Mouse (Mus musculus) thymus, adult 18-20 months (tissue): ENCODE results near the gene Ccl24.
"Not testable (repeated sequence)": the region's sequence is repeated elsewhere in the genome, so short reads cannot be mapped to it uniquely, and the experiment has no call there.

Source experiments
- DNase-seq, 2 experiments: peaks; one replicate each; pipeline ENCODE4 v3.0.0; 2022; ENCODE audit warnings: mixed read lengths in 2 of 2

Gene Ccl24

DNA sequence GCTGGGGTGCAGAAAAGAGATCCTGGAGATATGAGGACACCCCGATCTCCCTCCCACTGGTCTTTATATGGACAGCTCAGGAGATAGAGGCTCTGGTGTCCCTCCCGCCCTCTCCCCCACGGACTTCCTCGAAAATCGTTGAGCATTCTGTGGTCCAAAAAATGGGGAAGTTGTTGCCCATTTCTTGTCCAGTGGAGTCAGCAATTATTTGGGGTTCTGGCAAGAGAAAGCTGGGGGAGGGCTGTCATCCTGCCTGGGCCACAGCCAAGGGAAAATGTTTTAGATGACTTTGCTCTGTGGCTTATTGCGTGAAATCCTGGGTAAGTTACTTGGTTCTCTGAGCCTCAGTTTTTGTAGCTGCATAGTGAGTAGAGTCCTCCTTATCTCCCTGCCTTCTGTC is at the start of gene Ccl24:
TSS of gene Ccl24 (minus strand) at position 44 of the 400 bp plus-strand sequence.
- no peak for DNase-seq

- no peak for DNase-seq
Observed at GRCm38 (mm10) chr5:135621725-135622124, 48.9 kb upstream of the Ccl24 start.

DNA sequence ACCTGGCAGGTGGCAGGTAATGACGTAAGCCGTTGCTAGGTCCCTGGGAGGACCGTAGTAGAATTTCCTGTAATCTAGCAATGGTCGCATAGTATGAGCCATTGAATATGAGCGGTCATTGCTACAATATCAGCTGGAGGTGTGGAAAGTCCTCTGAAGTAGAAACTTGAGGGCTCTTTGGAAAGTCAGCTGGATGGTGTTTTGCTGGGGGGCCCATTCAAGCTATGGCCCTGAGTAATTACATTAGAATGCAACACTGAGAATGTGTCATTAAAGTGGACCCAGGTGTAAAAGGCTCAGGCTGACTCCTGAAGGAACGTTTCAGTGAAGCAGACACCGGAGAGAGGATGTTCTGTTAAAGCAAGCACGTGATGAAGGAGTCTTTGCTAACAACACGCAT is 47.7 kb upstream of the Ccl24 start:
- no peak for DNase-seq

DNA sequence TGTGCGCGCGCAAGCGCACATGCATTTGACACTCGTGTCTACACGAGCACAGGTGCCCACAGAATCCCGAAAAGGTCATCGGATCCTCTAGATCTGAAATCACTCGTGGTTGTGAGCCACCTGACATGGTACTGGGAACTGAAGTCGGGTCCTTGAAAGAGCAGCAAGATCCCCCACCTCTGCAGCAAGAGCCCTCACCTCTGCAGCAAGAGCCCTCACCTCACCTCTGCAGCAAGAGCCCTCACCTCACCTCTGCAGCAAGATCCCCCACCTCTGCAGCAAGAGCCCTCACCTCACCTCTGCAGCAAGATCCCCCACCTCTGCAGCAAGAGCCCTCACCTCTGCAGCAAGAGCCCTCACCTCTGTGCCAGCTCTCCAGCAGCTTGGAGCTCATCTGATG is 46.9 kb upstream of the Ccl24 start:
- DNase-seq, result not testable (repeated sequence)

GRCm38 (mm10) chr5:135609794-135610193 is 36.9 kb upstream of the Ccl24 start:
- DNase-seq, result no peak

- no peak for DNase-seq
Observed at GRCm38 (mm10) chr5:135607581-135607980, 34.7 kb upstream of the Ccl24 start.

DNA sequence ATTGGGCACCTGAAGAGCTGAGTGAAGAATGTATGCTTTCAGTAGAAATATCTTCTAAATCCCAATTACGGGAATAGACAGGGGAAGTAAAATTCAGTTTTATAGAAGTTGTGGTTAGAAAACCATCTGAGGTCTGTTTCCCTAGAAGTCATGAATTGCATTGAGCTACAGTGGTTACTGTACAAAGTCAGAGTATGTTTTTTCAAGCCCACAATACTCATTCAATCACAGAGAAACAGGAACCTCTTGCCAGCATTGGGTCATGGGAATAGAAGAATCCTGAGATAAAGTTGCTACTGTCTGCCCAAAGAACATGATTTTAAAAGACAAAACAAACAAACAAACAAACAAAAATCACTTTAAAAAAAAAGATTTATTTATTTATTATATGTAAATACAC is 33.9 kb upstream of the Ccl24 start:
- not testable (repeated sequence) for DNase-seq

DNA sequence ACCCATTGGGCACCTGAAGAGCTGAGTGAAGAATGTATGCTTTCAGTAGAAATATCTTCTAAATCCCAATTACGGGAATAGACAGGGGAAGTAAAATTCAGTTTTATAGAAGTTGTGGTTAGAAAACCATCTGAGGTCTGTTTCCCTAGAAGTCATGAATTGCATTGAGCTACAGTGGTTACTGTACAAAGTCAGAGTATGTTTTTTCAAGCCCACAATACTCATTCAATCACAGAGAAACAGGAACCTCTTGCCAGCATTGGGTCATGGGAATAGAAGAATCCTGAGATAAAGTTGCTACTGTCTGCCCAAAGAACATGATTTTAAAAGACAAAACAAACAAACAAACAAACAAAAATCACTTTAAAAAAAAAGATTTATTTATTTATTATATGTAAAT is 31.8 kb upstream of the Ccl24 start:
- not testable (repeated sequence) for DNase-seq

DNA sequence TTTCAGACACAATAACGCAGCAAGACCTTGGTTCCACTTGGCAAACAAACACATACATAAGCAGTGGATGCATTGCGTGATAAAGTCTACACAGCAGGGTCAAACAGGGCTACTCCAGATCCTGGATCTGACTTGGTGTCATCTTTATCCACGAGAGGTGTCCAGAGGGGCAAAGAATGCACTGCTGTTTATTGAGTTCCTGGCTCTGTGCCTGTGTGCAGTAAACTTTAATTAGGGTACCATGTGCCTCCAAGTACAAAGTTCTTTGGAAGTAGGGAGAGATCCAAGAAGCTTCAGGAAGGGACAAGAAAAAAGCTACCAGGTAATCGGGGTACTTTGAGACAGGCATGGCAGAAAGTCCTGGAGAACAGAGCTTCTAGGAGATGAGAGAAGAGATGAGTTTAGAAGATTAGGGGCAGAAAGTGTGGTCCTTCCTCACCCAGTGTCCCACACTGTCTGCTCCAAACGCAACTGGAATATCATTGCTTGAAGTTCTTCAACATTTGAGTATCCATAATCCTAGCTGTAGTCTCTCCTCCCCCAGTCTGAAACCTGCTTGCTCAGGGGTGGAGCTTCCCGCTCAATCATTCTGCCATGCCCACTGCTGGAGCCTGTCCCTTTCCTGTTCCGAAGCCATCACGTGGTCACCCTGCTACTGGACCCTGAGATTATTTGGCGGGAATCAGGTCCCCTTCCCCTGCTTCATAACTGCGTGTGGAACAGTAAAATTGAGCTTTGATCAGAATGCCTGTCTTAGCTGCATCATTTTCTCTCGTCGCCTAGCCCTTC is 17.3 kb upstream of the Ccl24 start:
- no peak for DNase-seq

- DNase-seq, result no peak
Observed at GRCm38 (mm10) chr5:135587764-135588163, 14.9 kb upstream of the Ccl24 start.

DNA sequence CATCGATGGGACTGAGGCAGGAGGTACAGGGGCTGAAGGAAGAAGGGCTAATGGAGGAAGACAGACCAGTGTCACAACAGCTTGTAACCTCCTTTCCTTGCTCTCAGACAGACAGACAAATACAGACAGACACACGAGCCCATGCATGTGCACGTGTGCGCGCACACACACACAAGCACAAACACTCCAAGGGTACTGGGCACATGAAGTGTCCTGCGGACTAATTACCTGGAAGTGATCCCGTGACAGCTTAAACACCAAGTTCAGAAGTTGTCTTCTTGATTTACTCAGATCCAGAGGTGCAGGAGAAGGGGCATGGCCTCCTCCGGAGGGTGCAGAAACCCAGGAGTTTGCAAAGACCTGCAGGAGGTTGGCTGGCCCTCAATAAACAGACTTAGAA is 12.8 kb upstream of the Ccl24 start:
- DNase-seq, result no peak

DNA sequence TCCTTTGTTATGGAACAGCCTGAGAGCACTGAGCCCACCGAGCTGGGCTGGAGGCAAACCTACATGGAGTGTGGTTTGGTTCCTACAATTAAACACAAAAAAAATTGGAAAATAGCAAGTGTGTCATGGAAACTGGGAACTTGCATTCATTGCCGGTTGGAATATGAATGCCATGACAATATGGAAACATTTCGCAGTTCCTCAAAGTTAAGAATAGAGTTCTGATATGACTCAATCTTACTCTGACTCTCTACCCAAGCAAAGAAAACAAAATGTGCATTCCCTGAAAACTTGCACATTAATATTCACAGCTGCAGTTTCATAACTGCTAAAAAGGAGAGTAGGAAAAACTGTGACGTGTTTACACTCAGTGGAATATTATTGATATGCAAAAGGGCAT is 9.5 kb upstream of the Ccl24 start:
- DNase-seq, result no peak

- no peak for DNase-seq
Observed at GRCm38 (mm10) chr5:135579331-135579751, 6.5 kb upstream of the Ccl24 start.

- no peak for DNase-seq
Observed at GRCm38 (mm10) chr5:135576055-135576454, 3.2 kb upstream of the Ccl24 start.

DNA sequence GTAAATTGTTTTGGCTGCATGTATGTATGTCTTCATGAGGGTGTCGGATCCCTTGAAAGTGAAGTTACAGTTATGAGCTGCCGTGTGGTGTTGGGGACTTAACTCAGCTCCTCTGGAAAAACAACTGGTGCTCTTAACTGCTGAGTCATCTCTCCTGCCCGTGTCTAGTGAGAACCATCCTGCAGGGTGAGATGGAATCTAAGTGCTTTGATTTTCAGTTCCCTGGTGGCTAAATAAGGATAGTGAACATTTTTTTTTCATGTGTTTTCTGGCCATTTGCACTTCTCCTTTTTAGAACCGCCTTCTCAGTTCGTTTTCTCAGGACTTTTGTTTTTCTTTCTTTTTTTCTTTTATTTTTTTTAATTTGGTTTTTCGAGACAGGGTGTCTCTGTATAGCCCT is 4.2 kb downstream of the Ccl24 start:
- no peak for DNase-seq

GRCm38 (mm10) chr5:135567556-135568265 is 5.1 kb downstream of the Ccl24 start:
- DNase-seq, result no peak

GRCm38 (mm10) chr5:135563469-135563868 is 9.4 kb downstream of the Ccl24 start, which contains the start of gene Ccl26:
Ccl26 (minus strand) TSS chr5:135563569.
- DNase-seq, result no peak

DNA sequence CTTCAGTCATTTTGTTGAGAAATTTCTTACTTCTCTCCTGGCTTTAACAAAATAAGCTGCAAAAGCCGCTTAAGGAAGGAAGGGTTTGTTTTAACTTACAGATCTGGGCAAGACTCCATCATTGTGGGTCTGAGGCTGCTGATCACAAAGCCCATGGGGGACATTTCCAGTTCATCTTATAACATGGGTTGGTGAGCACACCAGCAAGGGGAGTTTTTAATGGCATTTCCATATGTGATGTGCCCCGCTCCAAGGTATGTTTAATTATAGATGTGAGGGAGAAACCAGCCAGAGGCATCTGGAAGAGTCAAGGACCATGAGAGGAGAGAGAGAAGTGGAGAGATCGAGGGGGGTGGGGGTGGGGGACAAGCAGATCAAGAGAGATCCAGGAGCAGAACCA is 15.2 kb downstream of the Ccl24 start:
- no peak for DNase-seq

DNA sequence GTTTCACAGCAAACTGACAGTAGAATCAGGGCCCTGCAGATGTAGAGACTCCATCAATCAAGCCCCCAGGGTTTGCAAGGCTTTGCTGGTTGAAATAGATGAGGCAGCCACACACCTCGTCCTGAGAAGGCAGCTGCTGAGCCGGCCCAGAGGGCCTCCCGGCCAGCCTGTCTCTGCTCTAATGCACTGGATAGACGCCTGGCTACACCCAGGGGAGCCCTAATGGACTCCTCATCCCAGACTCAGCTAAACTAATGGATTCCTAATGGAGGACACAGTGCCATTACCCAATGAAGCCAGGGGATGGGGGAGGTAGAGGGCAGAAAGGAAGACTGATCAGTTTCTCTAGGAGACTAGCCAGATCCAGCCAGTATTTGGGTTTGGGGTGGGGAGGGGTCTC is 15.8 kb downstream of the Ccl24 start:
- no peak for DNase-seq

GRCm38 (mm10) chr5:135556259-135556658 is 16.6 kb downstream of the Ccl24 start:
- DNase-seq, result no peak

DNA sequence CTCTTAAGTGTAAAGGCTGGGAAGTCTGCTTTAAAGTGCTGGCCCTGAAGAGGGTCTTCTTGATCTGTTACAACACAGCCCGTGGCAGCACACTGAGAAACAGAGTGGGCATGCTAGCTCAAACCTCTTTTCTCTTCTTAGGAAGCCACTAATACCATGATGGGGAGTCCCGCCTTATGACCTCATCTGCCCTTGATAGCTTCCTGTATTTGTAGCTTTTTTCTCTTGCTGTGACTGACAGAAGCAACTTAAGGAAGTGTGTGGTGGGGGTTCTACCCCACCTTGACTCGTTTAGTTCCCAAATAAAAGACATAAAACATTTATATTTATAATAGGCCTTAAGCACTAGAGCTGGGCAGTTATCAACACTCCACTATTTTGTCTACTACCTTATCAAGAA is 21.3 kb downstream of the Ccl24 start:
- DNase-seq, result no peak

DNA sequence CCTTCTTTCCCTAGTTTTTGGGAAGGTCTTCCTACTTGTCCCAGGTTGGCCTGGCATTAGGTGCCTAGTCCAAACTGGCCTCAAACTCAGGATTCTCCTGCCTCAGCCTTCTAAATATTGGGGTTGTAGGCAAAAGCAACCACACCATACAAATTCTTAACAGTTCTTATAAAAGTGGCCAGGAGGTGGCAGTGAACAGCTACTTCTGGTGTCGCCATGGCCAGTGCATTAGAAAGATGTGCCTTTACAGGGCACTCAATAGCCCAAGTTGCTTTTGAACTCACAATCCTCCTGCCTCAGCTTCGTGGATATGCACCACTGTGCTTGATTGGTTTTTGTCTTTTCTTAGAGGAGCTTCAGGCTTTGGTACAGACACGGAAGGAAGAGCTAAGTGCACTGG is 21.9 kb downstream of the Ccl24 start:
- no peak for DNase-seq

DNA sequence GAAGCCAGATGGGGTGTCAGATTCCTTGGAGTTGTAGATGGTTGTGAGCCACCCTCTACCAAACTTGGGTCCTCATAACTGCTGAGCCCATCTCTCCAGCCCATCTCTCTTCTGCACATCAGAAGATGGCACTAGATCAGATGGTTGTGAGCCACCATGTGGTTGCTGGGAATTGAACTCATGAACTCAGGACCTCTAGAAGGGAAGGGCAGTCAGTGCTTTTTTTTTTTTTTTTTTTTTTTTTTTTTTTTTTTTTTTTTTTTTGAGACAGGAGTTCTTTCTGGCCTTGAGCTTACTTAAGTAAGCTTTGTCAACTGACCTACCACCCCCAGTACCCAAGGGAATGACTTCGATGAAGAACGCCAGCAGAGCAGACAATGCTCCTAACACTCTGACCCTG is 24.9 kb downstream of the Ccl24 start:
- no peak for DNase-seq
